Mouse (Mus musculus): Measurements from ENCODE around the gene Gpam.

DNA sequence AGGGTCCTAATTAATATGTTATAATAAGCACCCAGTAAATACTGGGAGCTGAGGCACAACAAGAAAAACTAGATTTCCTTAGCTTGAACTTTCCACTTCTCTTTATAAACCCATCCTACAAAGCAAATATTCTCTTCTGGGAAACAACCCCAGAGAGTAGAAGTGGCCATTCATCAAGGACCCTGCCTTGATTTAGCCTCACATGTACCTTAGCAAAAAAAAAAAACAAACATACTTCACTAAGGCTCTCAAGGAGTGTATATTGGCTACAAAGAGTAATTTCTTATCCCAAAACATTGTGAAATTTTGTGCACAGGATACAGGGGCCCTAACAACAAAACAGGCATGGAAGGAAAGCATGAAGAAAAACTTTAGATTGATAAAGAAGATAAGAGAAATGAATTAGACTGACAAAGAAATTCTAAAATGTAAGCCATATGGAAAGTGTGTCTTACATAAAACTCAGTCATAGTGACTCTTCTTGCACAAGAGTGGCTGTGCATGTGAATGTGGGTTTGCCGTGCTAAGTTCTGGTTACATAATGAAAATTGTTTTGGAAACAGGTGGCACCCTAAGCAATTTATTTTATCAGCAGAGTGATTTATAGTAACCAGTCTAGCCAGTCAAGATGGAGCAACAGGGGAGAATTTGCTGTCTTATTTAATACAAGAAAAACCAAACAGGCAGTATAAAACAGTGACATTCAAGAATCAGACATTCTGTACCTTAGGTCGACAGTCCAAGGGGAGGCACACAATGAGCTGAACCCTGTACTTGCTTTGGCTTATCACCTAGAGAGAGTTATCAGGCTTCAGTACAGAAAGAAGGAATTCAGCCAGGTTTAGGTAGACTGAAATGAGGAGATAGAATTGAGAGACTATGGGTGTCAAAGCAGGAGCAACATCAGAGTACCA is 26.6 kb downstream of the Gpam start:
- no peak for TF ChIP-seq CTCF (IDR thresholded peaks at IDR 0.05)
- TF ChIP-seq EP300 (IDR thresholded peaks at IDR 0.05; ENCODE audit: insufficient read depth, low read depth, low read length) = no peak
- TF ChIP-seq POLR2A (IDR thresholded peaks at IDR 0.05; ENCODE audit: insufficient read depth, low read depth, low read length) = no peak

All from heart, adult 2 months (tissue).